Mouse (Mus musculus) testis, adult 2 months (tissue): ENCODE measurements at regions not wholly inside any gene's neighbourhood (a gene's known extent, or its start where the extent isn't known, plus 50 kb on each side); places are given as distances from the start of the nearest gene placed in this dataset.

Experiments used
- CTCF ChIP-seq: fragments of 200-500 bp; IDR thresholded peaks from 2 replicates; pipeline ENCODE4 v1.5.1; 2012; ENCODE audit warnings: low read depth, mild to moderate bottlenecking, inconsistent platforms, low read length, moderate library complexity; ENCODE audit not compliant: control insufficient read depth, insufficient read depth, insufficient replicate concordance
- POLR2A ChIP-seq: fragments of 200-500 bp; IDR thresholded peaks from 2 replicates; pipeline ENCODE4 v1.6.1; 2012; ENCODE audit warnings: low read depth, mild to moderate bottlenecking, inconsistent platforms, low read length, moderate library complexity; ENCODE audit not compliant: control insufficient read depth

- TF ChIP-seq POLR2A (no peak), CTCF (no peak)
Measured at GRCm38 (mm10) chr9:87425201-87425600, 169.9 kb upstream of the Cep162 start.
